Mouse (Mus musculus) embryo, embryonic 9.5 days (tissue): Measurements from ENCODE around the gene Cd207.

Experiments used
- DNase-seq: peaks from one replicate; pipeline ENCODE4 v3.0.0-alpha.2; 2017; ENCODE audit errors: extremely low spot score

Gene Cd207

GRCm38 (mm10) chr6:83677757-83678156 lies at the start of gene Cd207:
TSS of gene Cd207 (minus strand) at chr6:83677857.
- DNase-seq = no peak

DNA sequence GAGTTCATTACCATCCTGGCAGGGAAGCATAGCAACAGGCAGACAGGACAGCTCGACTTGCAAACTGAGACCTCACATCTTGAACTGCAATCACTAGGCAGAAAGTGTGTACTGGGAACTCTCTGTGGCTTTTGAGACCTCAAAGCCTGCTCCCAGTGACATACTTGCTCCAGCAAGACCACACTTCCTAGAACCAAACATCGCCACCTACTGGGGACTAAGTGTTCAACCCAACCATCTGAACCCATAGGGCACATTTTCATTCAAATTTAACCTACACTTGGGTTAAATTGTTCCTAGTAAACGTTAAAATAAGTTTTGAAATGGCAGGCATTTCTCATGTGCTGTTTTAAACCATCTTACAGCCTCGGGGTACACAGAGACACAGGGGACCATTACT lies 49.5 kb upstream of the Cd207 start:
- no peak for DNase-seq

- DNase-seq = no peak
Observed at GRCm38 (mm10) chr6:83722526-83722925, 44.9 kb upstream of the Cd207 start.

- no peak for DNase-seq
Observed at GRCm38 (mm10) chr6:83717026-83717425, 39.4 kb upstream of the Cd207 start.

- peak; percentile 61 for DNase-seq
Observed at GRCm38 (mm10) chr6:83715461-83716196, 38.0 kb upstream of the Cd207 start.

- no peak for DNase-seq
Observed at GRCm38 (mm10) chr6:83714221-83715123, 36.8 kb upstream of the Cd207 start.

GRCm38 (mm10) chr6:83713271-83714136 lies 35.8 kb upstream of the Cd207 start:
- no peak for DNase-seq

- no peak for DNase-seq
Observed at GRCm38 (mm10) chr6:83711725-83712475, 34.2 kb upstream of the Cd207 start.

DNA sequence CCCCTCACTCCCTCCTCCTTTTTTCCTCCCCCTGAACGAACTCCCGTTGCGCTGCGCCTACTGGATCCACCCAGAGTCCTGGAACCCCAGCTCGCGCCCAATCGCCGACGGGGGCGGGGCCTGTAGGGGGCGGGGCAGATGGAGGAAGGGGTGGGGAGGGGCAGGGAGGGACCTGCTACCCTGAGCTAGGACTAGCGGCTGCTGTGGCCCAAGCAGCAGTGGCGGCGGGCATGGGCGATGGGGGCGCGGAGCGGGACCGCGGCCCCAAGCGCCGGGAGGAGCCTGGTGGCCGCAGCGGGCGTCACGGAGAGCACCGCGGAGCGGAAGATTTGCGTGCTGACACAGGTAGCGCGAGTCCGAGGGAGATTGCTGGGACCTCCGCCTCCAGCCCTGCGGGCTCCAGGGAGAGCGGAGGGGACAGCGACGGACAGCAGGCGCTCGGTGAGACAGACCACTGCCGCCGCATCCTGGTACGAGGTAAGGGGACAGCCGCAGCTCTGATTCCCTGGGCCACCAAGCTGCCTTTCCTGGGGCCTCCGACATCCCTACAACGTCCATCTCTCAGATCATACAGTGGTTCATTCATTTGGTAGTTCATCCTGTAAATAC lies 33.5 kb upstream of the Cd207 start, which contains the start of gene Vax2:
Vax2 (plus strand) TSS at position 198 of the 609 bp plus-strand sequence.
- DNase-seq = peak; percentile 96

DNA sequence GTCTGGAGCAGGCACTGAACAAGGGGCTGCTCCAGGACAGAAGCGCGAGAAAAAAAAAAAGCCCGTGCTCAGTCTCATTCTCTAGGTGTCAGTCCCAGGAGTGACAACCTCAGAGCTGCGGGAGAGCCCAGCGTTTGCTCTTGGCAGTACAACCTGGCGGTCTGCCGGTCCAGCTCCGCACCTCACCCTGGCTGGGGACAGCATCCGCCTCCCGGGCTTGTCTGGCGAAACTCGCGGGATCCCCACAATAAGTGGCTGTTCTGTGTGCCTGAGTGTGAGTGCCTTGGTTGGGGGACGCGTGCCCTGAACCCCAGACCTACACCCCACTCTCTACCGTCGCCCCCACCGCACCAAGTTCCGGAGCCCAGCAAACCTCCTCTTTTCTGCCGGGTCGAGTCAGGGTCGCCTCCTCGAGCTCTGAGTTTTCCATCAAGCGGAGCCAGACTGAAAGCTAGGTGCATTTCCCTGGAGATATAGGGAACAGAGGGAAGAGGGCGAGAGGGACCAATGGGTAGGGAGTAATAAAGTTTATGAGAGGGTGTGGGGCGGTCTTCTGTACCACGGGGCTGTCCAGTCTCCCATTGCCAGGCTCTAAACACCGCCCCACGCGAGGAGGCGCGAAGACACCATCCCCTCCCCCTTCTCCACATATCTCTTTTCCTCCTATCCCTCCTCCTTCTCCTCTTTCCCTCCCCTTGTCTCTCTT lies 32.9 kb upstream of the Cd207 start:
- no peak for DNase-seq

- DNase-seq = no peak
Observed at GRCm38 (mm10) chr6:83707738-83708510, 30.3 kb upstream of the Cd207 start.

- DNase-seq = no peak
Observed at GRCm38 (mm10) chr6:83704701-83705100, 27.0 kb upstream of the Cd207 start.

GRCm38 (mm10) chr6:83704294-83704693 lies 26.6 kb upstream of the Cd207 start:
- no peak for DNase-seq

GRCm38 (mm10) chr6:83703722-83704078 lies 26.0 kb upstream of the Cd207 start:
- DNase-seq = no peak

DNA sequence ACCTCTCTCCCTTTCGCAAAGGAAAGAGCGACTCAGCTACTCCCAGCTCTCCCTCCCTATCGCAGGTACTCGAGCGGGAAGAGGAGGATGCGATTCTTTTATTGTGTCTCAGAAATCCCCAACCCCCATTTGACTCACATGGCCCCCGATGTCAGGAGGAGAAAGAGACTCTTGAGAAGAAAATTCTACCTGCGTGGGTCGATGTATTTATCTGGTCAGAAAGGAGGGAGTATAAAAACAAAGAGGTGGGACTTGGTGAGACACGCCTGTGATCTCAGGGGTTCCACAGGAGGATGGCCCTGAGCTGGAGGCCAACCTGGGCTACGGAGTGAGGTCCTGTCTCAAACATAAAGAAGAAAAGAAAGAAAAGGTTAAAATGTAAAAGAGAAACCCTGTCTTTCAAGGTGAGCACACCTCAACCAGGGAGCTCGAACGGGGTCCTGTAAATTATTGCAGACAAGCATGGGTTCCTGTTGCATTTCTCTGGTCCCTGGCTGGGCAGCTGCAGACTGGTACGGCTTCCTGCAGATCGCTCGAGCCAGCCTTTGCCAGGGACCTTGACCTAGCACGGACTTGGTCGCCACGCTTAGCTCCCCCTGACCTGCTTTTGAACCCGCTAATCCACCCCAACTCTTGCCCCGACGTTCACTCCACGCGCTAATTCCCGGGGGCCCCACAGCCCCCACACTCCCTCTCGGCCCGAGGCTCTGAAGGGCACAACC lies 25.5 kb upstream of the Cd207 start:
- no peak for DNase-seq

DNA sequence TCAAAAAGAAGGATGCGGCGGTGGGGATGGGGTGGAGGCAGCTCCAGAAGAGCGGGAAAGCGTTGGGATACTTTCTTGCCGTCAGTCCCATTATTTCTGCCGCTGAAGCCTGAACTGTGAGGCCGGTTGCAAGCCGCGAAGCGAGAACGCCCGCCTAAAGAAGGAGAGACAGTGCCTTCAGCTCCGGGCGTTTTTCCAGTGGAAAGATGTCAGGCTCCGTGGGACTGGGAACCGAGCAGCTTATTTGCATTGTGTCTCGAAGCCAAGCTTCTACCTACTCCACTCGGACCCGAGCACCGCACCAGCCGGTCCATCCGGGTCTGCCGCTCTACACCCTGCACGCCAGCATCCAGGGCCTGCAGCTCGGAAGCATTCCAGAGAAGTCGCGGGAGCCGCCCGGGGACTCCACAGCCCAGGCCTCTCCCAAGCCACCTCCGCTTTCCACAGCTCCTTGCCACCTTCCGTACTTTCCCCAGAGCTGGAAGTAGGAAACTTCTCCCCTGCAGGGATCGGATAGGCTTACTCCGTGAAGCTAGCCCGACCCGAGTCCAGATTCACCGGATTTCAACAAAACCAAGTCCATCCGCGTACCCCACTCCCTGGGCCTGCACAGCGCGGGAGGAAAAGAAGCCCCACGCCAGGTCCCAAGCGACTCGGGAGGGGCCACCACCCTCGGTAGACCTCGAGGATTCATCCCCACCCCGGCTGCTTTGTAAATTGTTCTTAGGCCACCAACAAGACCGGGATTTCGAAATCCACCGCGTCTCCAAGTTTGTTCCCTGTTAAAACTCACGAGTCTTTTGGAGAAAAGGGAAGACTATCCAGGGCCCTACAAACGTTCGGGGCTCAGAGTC lies 24.7 kb upstream of the Cd207 start:
- DNase-seq = peak; percentile 67

- no peak for DNase-seq
Observed at GRCm38 (mm10) chr6:83701001-83701400, 23.3 kb upstream of the Cd207 start.

GRCm38 (mm10) chr6:83699971-83700370 lies 22.3 kb upstream of the Cd207 start:
- no peak for DNase-seq
